Mouse (Mus musculus) adipocyte (in vitro differentiated cells): Measurements from ENCODE around the gene Ss18l1.

ENCODE experiments used
- DNase-seq: peaks from one replicate; pipeline ENCODE4 v3.0.0-alpha.2; 2016; ENCODE audit warnings: low spot score

Ss18l1 gene

DNA sequence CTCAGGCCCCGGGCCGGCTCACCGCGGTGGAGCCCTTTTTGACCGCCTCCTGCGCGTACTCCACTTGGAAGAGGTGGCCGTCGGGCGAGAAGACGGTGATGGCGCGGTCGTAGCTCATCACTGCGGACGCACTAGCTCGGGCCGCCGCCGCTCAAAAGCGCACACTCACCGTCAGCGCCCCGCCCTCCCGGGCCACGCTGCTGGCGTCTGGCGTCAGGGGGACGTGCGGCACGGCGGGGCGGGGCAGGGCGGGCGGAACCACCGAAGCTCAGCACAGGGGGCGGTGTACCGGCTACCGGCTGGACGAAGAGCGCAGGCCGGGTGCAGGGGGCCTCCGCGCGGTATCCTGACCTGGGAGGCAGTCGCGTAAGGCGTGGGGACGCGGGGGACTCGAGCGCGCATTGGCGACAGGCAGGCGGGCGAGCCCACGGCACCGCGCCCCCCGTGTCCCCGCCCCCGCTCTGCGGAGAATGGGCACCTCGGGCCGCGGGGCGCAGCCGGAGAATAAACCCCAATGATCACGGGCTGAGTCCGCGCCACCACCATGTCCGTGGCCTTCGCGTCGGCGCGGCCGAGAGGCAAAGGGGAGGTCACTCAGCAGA, at the start of gene Ss18l1, which contains the start of gene Psma7:
Gene Ss18l1, plus strand, starts transcription at position 254 of the 602 bp plus-strand sequence.
Gene Psma7, minus strand, starts transcription at position 178 of the 602 bp plus-strand sequence.
- DNase-seq: peak; percentile 90

GRCm38 (mm10) chr2:179993071-179993470, 49.2 kb upstream of the Ss18l1 start:
- no peak for DNase-seq

DNA sequence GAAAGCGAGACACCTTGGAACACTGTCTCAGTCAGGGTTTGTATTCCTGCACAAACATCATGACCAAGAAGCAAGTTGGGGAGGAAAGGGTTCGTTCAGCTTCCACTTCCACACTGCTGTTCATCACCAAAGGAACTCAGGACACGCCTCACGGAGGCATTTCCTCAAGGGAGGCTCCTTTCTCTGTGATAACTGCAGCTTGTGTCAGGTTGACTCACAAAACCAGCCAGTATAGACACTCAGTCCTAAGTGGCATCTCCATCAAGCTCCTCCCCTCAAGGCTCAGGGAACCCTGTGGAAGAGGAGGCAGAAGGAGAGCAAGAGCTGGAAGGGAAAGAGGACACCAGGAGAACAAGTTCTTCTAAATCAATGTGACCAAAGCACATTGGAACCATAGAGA, 43.9 kb upstream of the Ss18l1 start:
- DNase-seq: no peak

DNA sequence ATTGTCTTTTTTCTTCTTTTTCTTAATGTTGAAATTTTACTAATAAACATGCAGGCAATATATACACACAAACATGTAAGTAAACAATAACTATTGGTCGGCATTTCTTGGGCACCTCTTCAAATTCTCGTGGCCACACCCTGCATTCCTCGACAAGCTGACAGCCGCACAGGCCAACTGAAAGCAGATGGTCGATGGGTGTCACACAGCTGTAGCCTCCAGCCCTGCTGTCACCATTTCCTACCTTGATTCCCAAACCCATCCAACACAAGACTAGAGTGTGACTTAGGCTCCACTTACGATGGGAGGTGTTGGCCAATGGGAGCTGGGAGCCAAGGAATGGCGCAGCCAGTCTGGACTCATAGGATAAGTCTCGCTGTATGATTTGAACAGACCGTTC, 40.7 kb upstream of the Ss18l1 start:
- DNase-seq: no peak

- no peak for DNase-seq
Measured at GRCm38 (mm10) chr2:180005656-180006351, 36.5 kb upstream of the Ss18l1 start.

DNA sequence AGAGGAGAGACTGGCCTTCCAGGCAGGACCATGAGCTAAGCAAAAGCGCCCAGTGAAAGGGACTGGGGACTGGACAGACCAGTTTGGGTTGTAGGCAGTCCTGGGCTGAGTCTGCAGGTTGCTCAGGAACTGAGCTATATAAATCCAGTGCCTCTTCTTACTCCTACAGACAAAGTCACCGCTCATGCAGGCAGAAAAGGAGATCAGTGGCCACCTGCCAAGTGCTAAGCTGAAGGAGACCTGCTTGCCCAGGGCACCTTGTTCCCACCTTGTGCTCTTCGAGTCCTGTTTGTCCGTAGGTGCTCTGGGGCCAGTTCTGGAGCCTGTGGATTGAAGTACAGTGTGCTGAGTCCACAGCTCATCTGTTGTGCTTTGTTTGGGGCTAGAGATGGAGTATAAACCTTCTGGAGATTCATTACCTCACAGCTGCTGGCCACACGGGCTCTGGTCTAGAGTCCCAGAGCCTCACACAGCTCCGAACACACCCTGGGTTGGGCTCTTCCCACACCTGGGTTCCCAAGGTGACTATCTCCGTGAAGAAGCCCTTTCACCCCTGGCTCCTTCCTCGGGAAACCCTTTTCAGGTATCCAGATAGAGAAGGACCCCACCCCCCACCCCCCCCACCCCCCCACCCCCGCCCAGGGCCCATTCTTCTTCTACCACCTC, 35.8 kb upstream of the Ss18l1 start:
- no peak for DNase-seq

DNA sequence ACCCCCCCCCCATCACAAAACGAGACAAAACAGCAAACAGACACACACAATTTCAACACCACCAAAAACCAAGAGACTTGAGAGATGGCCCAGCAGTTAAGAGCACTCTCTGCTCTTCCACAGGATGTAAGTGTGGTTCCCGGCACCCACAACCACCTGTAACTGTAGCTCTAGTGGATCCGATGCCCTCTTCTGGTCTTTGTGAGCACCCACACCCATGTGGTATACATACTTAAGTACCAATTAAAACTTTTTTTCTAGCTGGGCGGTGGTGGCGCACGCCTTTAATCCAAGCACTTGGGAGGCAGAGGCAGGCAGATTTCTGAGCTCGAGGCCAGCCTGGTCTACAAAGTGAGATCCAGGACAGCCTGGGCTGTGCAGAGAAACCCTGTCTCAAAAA, 31.6 kb upstream of the Ss18l1 start:
- no peak for DNase-seq

GRCm38 (mm10) chr2:180011370-180011769, 30.9 kb upstream of the Ss18l1 start:
- no peak for DNase-seq

- DNase-seq: no peak
Measured at GRCm38 (mm10) chr2:180013686-180014085, 28.6 kb upstream of the Ss18l1 start.

- DNase-seq: peak; percentile 39
Measured at GRCm38 (mm10) chr2:180017632-180018031, 24.7 kb upstream of the Ss18l1 start.

DNA sequence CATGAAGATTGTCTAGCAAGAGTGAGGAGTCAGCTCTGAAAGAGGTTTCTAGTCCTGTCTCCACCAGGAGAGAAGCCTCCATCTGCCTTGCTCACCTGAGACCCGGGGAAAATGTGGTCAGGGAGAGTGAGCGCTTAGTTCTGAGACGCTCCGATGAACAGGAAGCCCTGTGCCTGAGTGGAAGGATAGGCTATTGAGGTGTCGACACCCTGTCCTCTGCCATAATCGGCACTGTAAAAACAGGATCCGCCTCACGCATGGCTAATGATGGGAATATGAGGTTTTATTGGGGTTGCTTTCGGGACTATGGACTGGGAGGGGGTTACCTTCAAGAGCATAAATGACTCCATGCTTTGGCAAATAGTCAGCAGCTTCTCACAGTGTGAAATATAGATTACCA, 23.7 kb upstream of the Ss18l1 start:
- DNase-seq: no peak

DNA sequence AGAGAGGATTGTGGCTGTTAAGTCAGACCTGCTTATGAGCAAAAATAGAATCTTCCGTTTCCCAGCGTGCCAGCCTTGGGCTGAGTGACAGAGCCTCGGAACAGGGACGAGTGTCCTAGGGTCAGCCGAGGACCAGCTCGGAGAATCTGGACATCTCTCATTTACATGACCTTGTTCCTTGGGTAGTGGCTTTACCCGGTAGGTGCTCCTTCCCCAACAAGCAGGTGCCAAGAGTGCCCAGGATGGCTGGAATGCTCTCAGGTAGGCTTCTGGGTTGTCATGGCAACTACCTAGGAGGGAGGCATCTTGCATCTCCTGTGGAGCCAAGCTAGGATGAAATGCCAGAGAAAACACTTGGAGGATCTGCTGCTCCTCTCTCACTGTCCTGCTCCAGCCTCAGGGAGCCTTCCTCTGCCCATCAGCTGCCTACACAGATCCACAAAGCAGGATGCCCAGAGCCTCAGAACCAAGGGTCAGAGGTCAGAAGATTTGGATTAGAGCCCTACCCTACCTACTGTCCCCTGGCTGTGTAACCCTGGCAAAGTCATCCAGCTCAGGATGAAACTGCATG, 22.1 kb upstream of the Ss18l1 start:
- DNase-seq: no peak

- no peak for DNase-seq
Measured at GRCm38 (mm10) chr2:180020919-180021318, 21.4 kb upstream of the Ss18l1 start.

GRCm38 (mm10) chr2:180022751-180023150, 19.6 kb upstream of the Ss18l1 start:
- no peak for DNase-seq

GRCm38 (mm10) chr2:180024401-180025098, 17.8 kb upstream of the Ss18l1 start, which contains the start of gene Lsm14b:
Lsm14b (plus strand) TSS chr2:180024987.
- peak; percentile 97 for DNase-seq

GRCm38 (mm10) chr2:180025135-180025860, 17.0 kb upstream of the Ss18l1 start:
- DNase-seq: no peak

DNA sequence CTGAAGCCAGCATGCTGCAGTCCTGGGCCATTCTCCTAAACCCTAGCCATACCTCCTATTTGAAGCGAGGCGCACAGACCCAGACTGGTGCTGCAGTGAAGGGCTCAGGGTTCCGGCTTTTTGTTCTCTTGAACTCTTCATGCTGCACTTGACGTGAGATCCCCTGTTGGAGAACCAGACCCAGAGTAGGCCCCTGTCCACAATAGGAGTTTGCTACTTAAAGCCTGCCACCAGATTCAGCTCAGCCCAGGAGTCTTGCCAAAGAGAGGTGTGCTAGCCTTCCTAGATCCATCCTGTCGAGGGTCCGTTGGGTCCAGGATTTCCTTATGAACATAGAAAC, 16.5 kb upstream of the Ss18l1 start:
- no peak for DNase-seq

DNA sequence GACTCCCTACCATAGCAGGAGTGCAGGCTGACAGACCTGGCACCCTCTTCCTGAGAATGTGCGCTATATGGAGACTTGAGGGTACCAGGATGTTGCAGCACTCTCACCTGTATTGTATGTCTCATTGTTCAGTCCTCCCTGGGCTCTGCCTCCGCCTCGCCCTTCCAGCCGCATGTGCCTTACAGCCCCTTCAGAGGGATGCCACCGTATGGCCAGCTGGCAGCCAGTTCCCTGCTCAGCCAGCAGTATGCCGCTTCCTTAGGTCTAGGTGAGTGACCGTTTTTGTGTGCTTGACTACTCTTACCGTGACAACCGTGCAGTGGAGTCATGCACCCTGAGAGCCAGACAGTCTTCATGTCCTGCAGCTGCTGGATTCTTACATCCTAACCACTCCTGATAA, 14.5 kb upstream of the Ss18l1 start:
- no peak for DNase-seq

- no peak for DNase-seq
Measured at GRCm38 (mm10) chr2:180031270-180031669, 11.0 kb upstream of the Ss18l1 start.

DNA sequence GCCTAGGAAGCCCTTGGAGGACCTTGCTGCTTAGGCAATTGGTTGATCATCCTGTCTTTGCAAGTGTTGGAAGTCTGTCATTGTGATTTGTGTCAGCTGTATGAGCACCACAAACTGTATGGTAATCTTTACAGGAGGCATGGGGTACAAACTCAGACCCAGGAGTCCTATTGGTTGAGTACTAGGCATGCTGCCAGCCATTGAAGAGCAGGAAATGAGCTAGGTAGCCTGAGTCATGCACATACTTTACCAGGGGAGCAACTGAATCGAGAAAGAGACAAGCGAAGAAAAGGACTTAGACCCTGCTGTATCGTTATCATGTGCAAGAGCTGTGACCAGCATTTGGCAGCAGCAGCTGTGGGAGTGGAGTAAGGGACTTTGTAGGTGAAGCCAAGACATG, 9.4 kb upstream of the Ss18l1 start:
- DNase-seq: no peak

DNA sequence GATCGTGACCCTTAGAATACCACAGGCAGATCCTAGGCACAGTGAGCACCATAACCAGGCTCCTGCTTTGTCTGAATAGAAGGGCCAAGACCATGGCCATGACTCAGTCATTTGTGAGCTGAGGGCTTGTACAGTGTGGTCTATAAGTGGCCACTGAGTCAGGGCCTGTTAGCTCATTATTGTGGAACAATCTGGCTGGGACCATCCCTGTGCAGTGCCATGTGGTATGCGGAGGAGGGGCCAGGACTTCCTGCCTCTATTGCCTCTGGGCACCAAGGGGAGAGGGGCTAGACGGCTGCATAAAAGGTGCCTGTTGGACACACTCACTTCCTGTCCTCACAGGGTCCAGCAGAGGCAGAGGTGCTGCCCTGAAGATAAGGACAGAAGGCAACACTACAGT, 8.4 kb upstream of the Ss18l1 start:
- no peak for DNase-seq

GRCm38 (mm10) chr2:180034753-180035152, 7.6 kb upstream of the Ss18l1 start:
- DNase-seq: no peak
